Mouse (Mus musculus): Measurements from ENCODE around the gene Tpra1. TPM values are rescaled to one million over a fixed set of nuclear protein-coding genes. Genes with fewer than 3 reads are reported as not detected.

Gene Tpra1
- total RNA-seq (2023): 42.2 and 54.5 TPM in 2 replicates

DNA sequence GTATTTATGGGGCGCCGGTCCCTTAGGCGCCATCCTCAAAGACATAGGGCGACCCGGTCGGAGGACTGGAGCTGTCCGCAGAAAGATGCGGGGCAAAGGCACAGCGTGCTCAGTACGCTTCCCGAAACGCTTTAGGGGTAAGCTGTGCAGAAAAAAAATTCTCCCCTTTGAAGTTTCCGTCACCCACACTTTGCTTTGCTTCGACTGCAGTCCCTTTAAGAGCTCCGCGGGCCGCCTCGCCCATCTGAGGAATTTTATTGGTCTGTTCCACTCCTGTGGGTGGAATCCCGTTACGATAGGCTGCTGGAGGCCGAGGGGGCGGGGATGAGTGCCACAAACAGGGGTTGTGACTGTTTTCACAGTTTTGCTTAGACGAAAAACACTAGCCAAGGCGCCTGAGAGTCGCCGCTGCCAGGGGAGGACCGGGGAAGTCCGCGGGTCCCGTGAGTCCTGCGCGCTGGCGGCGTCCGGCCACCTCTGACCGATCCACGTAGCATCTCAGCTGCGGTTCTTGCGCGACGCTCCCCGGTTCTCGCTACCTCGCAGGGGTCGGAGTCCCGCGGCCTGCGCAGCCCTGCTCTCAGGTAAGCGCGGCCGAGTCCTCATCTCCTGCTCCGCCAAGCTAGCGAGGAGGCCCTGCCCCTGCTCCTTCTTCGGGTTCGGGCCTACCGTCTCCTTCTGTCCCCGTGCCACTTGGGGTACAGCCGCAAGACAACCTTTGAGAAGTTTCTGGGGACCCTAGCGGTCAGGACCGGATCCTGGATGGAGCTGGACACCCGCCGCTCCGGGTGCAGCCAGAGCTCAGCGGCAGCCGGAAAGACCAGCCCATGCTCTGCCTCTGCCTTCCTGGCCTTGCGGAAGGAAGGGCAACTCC is at the start of gene Tpra1:
Gene Tpra1 (plus strand): TSS at position 305 of the 874 bp plus-strand sequence.

GRCm38 (mm10) chr6:88874868-88875508 is 27.1 kb upstream of the Tpra1 start, which contains the start of gene Podxl2:
TSS of gene Podxl2 (minus strand) at chr6:88875044.

DNA sequence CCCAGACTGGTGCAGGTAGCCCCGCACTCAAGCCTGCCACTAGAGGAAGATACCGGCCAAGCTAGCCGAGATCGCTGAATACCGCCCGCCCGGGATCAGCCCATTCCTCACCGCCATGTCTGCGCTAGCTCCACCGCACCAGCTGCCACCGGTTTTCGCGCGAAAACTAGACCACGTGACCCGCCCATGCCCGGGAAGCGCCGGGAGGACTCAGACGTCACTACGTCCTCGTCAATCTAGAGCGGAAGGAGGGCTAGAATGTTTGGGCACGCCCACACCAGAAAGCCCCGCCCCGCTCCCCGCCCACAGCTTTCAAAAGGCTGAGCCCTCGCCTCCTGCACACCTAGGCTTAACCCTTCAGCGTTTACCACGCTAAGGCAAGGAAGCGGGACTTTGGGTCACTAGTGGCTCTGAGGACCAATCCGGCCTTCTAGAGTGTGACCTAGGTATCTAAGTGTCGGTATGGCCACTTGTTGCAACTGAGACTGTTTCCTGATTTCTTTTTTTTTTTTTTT is 3.5 kb upstream of the Tpra1 start, which contains the start of gene Mcm2:
Gene Mcm2 (minus strand): TSS at position 247 of the 515 bp plus-strand sequence.

Other genes starting within 250 kb of the Tpra1 start
- 64.4 and 67.3 TPM in 2 replicates for gene Mgll, start 177.8 kb upstream of the Tpra1 start, total RNA-seq (2023)
- 328 and 469 TPM in 2 replicates for gene Abtb1, start 60.3 kb upstream of the Tpra1 start, total RNA-seq (2023)
- not detected in 2 replicates for gene Podxl2, start 27.2 kb upstream of the Tpra1 start, total RNA-seq (2023)
- 48.4 and 56.4 TPM in 2 replicates for gene Mcm2, start 3.5 kb upstream of the Tpra1 start, total RNA-seq (2023)

Measured in neutrophil, adult 65 days (primary cell).